In the genomic region with DNA sequence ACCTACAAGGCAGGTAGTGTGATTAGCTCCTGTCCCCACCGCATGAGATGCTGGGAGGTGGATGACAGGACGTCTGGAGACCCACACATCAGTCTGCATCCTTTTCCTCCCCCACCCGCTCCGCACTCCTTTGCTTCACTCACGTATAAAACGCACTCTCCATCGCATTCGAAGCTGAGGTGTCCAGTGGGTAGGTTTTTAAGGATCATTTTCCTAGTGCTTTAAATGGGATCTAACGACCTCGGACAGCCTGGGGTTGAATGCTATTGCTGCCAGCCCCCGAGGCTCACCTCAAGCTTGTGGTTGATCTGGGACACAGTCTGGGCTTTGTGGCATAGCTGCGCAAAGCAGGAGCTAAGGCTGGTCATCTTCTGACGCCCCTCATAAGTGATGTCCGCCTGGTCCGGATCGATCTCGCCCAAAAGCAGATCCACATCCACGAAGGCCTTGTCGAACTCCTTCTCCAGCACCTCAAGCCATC, we compare ENCODE assay signal across 9 mouse cellular contexts. TPM values are rescaled to one million over a fixed set of nuclear protein-coding genes. Genes with fewer than 3 reads are reported as not detected.
DNase-seq lines count a peak whose midpoint lies in the region; ATAC-seq and TF ChIP-seq lines count a peak whose summit lies in the region.
"Had no signal": no experiment of that assay in that cellular context is flagged by ENCODE, and none has a peak within 500 bp of the region (broad histone marks: within the 10 kb centered on the region; RNA-seq: fewer than 3 reads in every experiment).

No protein-coding gene starts in this region.

- H3K27me3 ChIP-seq in kidney, embryonic 14.5 days (ENCODE audit: control insufficient read depth, insufficient read depth, low read length): no peaks in the 10 kb centered on the region
- no peaks in the 10 kb centered on the region for H3K27me3 ChIP-seq in liver, embryonic 13.5 days
- no peaks in the 10 kb centered on the region for H3K27me3 ChIP-seq in stomach, embryonic 14.5 days (ENCODE audit: control insufficient read depth, insufficient read depth, low read length)

- peak; percentile 59 for ATAC-seq in kidney, embryonic 14.5 days (ENCODE audit: low FRiP score, low TSS enrichment)
- ATAC-seq in granulocyte monocyte progenitor cell, adult 5-6 weeks (replicated peaks; ENCODE audit: poor library complexity, severe bottlenecking): 0 out of 2 replicates have a peak, but pooled peaks have one; percentile 1
- peak; percentile 22 for ATAC-seq in liver, embryonic 13.5 days (ENCODE audit: low read depth)
- ATAC-seq in stomach, embryonic 14.5 days (ENCODE audit: insufficient number of reproducible peaks, insufficient read depth, low FRiP score, low read depth): peak; percentile 19; the same call in 1 of the 2 replicates

- TF ChIP-seq CTCF in bone marrow macrophage, adult 2 months (IDR thresholded peaks at IDR 0.05; ENCODE audit: low read depth, low read length): no peak

- no peaks in the 10 kb centered on the region for H3K36me3 ChIP-seq in kidney, embryonic 14.5 days (ENCODE audit: control insufficient read depth, insufficient read depth, low read length)
- H3K36me3 ChIP-seq in liver, embryonic 13.5 days: no peaks in the 10 kb centered on the region
- H3K36me3 ChIP-seq in stomach, embryonic 14.5 days (ENCODE audit: control insufficient read depth, insufficient read depth, low read length): no peaks in the 10 kb centered on the region

- H3K9me3 ChIP-seq in kidney, embryonic 14.5 days (ENCODE audit: control insufficient read depth, low read length): no peaks in the 10 kb centered on the region
- H3K9me3 ChIP-seq in liver, embryonic 13.5 days (replicated peaks): no peaks in the 10 kb centered on the region
- no peaks in the 10 kb centered on the region for H3K9me3 ChIP-seq in stomach, embryonic 14.5 days (ENCODE audit: control insufficient read depth, low read depth, low read length)

- TF ChIP-seq POLR2A in bone marrow macrophage, adult 2 months (IDR thresholded peaks at IDR 0.05; ENCODE audit: borderline replicate concordance, low read depth, low read length): no peak

- peak overlapping the region; percentile 89 for H3K9ac ChIP-seq in kidney, embryonic 14.5 days (ENCODE audit: low read depth, low read length)
- peak overlapping the region; percentile 95 for H3K9ac ChIP-seq in liver, embryonic 13.5 days
- peak overlapping the region; percentile 88 for H3K9ac ChIP-seq in stomach, embryonic 14.5 days (replicated peaks; ENCODE audit: low read depth, low read length)

- H3K4me3 ChIP-seq in kidney, embryonic 14.5 days (ENCODE audit: low read length): peak overlapping the region; percentile 72
- H3K4me3 ChIP-seq in bone marrow macrophage, adult 2 months (ENCODE audit: insufficient read depth, low read length): peak overlapping the region; percentile 64
- peak overlapping the region; percentile 97 for H3K4me3 ChIP-seq in liver, embryonic 13.5 days (replicated peaks)
- peak overlapping the region; percentile 90 for H3K4me3 ChIP-seq in stomach, embryonic 14.5 days (ENCODE audit: low read depth, low read length)

- 0 out of 2 replicates have a peak, but pooled peaks cover 3% of the 10 kb centered on the region for H3K4me1 ChIP-seq in kidney, embryonic 14.5 days (ENCODE audit: control insufficient read depth, insufficient read depth, low read length)
- peaks cover 11% of the 10 kb centered on the region for H3K4me1 ChIP-seq in bone marrow macrophage, adult 2 months (ENCODE audit: control insufficient read depth, insufficient read depth, low read length)
- H3K4me1 ChIP-seq in liver, embryonic 13.5 days (replicated peaks): peaks cover 36% of the 10 kb centered on the region
- 0 out of 2 replicates have a peak, but pooled peaks cover 3% of the 10 kb centered on the region for H3K4me1 ChIP-seq in stomach, embryonic 14.5 days (ENCODE audit: control insufficient read depth, insufficient read depth, low read length)

- peak overlapping the region; percentile 91 for H3K27ac ChIP-seq in kidney, embryonic 14.5 days (ENCODE audit: low read depth, low read length)
- H3K27ac ChIP-seq in bone marrow macrophage, adult 2 months (ENCODE audit: insufficient read depth, low read depth, low read length): peak overlapping the region; percentile 25; the same call in 1 of the 2 replicates
- H3K27ac ChIP-seq in liver, embryonic 13.5 days: peak overlapping the region; percentile 85
- H3K27ac ChIP-seq in stomach, embryonic 14.5 days (ENCODE audit: low read length): peak overlapping the region; percentile 93

- DNase-seq in kidney, postnatal 10 days: no peak
- DNase-seq in CD4-positive, CD25-positive, alpha-beta regulatory T cell, adult 2 months (ENCODE audit: low read depth, low spot score): peak; percentile 55
- no peak for DNase-seq in liver, embryonic 13.5 days
- no peak for DNase-seq in urinary bladder, postnatal 10 days (ENCODE audit: low spot score)

- peak overlapping the region; percentile 69 for H3K4me2 ChIP-seq in kidney, embryonic 14.5 days (replicated peaks; ENCODE audit: low read depth, low read length)
- H3K4me2 ChIP-seq in liver, embryonic 13.5 days: peak overlapping the region; percentile 90
- H3K4me2 ChIP-seq in stomach, embryonic 14.5 days (replicated peaks; ENCODE audit: low read depth, low read length): peak overlapping the region; percentile 54

- WGBS in kidney, embryonic 14.5 days: under 1% methylated on average over 19 of the region's 19 CpGs
- WGBS in liver, embryonic 13.5 days (ENCODE audit: insufficient replicate concordance): under 1% methylated on average over 19 of the region's 19 CpGs
- under 1% methylated on average over 19 of the region's 19 CpGs for WGBS in stomach, embryonic 14.5 days

RNA-seq across cellular contexts. Expression of gene Gopc, which starts 0.6 kb away (rescaled TPM):
- 10.4 and 19.0 TPM in 2 replicates for polyA plus RNA-seq in kidney, embryonic 14.5 days (2014; fragmentation: Nextera tagmentation; extraction: Ambion mirVana)
- 16.8 and 19.6 TPM in 2 replicates for polyA plus RNA-seq in bone marrow macrophage, adult 2 months (2012; ENCODE audit: insufficient read depth, insufficient read length, missing spikeins)
- total RNA-seq in granulocyte monocyte progenitor cell, adult 5-6 weeks (2014; fragmentation: Nextera tagmentation): 16.8 and 19.0 TPM in 2 replicates
- total RNA-seq in granulocyte monocyte progenitor cell, adult 5-6 weeks (2017): 15.1 and 16.6 TPM in 2 replicates
- 4.5 and 6.0 TPM in 2 replicates for polyA plus RNA-seq in liver, embryonic 13.5 days (2015; fragmentation: Nextera tagmentation; extraction: Ambion mirVana)
- 19.1 and 21.3 TPM in 2 replicates for polyA plus RNA-seq in stomach, embryonic 14.5 days (2014; fragmentation: Nextera tagmentation; extraction: Ambion mirVana)

RNA-seq across cellular contexts. Expression of gene Nepn, which starts 7.4 kb away (rescaled TPM):
- not detected in 2 replicates for polyA plus RNA-seq in kidney, embryonic 14.5 days (2014; fragmentation: Nextera tagmentation; extraction: Ambion mirVana)
- not detected in 2 replicates for polyA plus RNA-seq in bone marrow macrophage, adult 2 months (2012; ENCODE audit: insufficient read depth, insufficient read length, missing spikeins)
- not detected in 2 replicates for total RNA-seq in granulocyte monocyte progenitor cell, adult 5-6 weeks (2014; fragmentation: Nextera tagmentation)
- total RNA-seq in granulocyte monocyte progenitor cell, adult 5-6 weeks (2017): not detected in 2 replicates
- 1.1 TPM in 1 of 2 replicates, not detected in the other for polyA plus RNA-seq in liver, embryonic 13.5 days (2015; fragmentation: Nextera tagmentation; extraction: Ambion mirVana)
- polyA plus RNA-seq in stomach, embryonic 14.5 days (2014; fragmentation: Nextera tagmentation; extraction: Ambion mirVana): 53.3 and 57.8 TPM in 2 replicates
- total RNA-seq: common myeloid progenitor, adult 5-6 weeks had no signal

RNA-seq across cellular contexts. Expression of gene Gm26741, which starts 22.8 kb away (rescaled TPM):
- not detected in 2 replicates for polyA plus RNA-seq in kidney, embryonic 14.5 days (2014; fragmentation: Nextera tagmentation; extraction: Ambion mirVana)
- not detected in 2 replicates for polyA plus RNA-seq in bone marrow macrophage, adult 2 months (2012; ENCODE audit: insufficient read depth, insufficient read length, missing spikeins)
- total RNA-seq in granulocyte monocyte progenitor cell, adult 5-6 weeks (2014; fragmentation: Nextera tagmentation): not detected in 2 replicates
- not detected in 2 replicates for total RNA-seq in granulocyte monocyte progenitor cell, adult 5-6 weeks (2017)
- not detected in 2 replicates for polyA plus RNA-seq in liver, embryonic 13.5 days (2015; fragmentation: Nextera tagmentation; extraction: Ambion mirVana)
- polyA plus RNA-seq in stomach, embryonic 14.5 days (2014; fragmentation: Nextera tagmentation; extraction: Ambion mirVana): not detected in 2 replicates
- total RNA-seq: common myeloid progenitor, adult 5-6 weeks had no signal

RNA-seq across cellular contexts. Expression of gene Nus1, which starts 36.0 kb away (rescaled TPM):
- 17.2 and 18.5 TPM in 2 replicates for polyA plus RNA-seq in kidney, embryonic 14.5 days (2014; fragmentation: Nextera tagmentation; extraction: Ambion mirVana)
- polyA plus RNA-seq in bone marrow macrophage, adult 2 months (2012; ENCODE audit: insufficient read depth, insufficient read length, missing spikeins): 47.6 and 49.0 TPM in 2 replicates
- 26.1 and 31.0 TPM in 2 replicates for total RNA-seq in granulocyte monocyte progenitor cell, adult 5-6 weeks (2014; fragmentation: Nextera tagmentation)
- total RNA-seq in granulocyte monocyte progenitor cell, adult 5-6 weeks (2017): 25.9 and 29.8 TPM in 2 replicates
- 6.6 and 7.3 TPM in 2 replicates for polyA plus RNA-seq in liver, embryonic 13.5 days (2015; fragmentation: Nextera tagmentation; extraction: Ambion mirVana)
- polyA plus RNA-seq in stomach, embryonic 14.5 days (2014; fragmentation: Nextera tagmentation; extraction: Ambion mirVana): 16.6 and 17.2 TPM in 2 replicates

Comparison
In these comparisons a context has a peak if more than half of its experiments do, and no peak if none do; other contexts are left out.
1. ATAC-seq: peak in every context shown above with its lines; median percentile 59 in kidney, embryonic 14.5 days; 22 in liver, embryonic 13.5 days; 19 in stomach, embryonic 14.5 days; 1 in granulocyte monocyte progenitor cell, adult 5-6 weeks.
2. H3K27ac ChIP-seq: peak in every context shown above with its lines; median percentile 93 in stomach, embryonic 14.5 days; 91 in kidney, embryonic 14.5 days; 85 in liver, embryonic 13.5 days; 25 in bone marrow macrophage, adult 2 months.
3. RNA of gene Nepn, which starts 7.4 kb away (polyA plus RNA-seq): 53.3 to 57.8 TPM in stomach, embryonic 14.5 days; not detected in kidney, embryonic 14.5 days, 1.1 TPM in liver, embryonic 13.5 days and not detected in bone marrow macrophage, adult 2 months; every median in the first group is over 10 times any median in the second.
4. Peak in every context shown above with its lines, with median percentiles within 50 percentile points of each other: H3K4me2 ChIP-seq, H3K4me3 ChIP-seq and H3K9ac ChIP-seq.